Mouse (Mus musculus): ENCODE data around the gene Vmn2r93.

Vmn2r93 gene

GRCm38 (mm10) chr17:18297799-18298198 lies at the start of gene Vmn2r93:
Gene Vmn2r93, plus strand, starts transcription at chr17:18298099.
- DNase-seq = no peak

GRCm38 (mm10) chr17:18277656-18278055 lies 20.2 kb upstream of the Vmn2r93 start, which contains the start of gene Vmn2r94:
Gene Vmn2r94, minus strand, starts transcription at chr17:18277756.
- no peak for DNase-seq

GRCm38 (mm10) chr17:18323031-18323430 lies 25.1 kb downstream of the Vmn2r93 start:
- DNase-seq = no peak

GRCm38 (mm10) chr17:18360007-18360406 lies 62.1 kb downstream of the Vmn2r93 start:
- no peak for DNase-seq

- DNase-seq = no peak
These were observed 62.7 kb downstream of the Vmn2r93 start for GRCm38 (mm10) chr17:18360602-18361001.
